Mouse (Mus musculus) monocyte, adult 2 months (primary cell): ENCODE measurements around the gene Chst1.

Experiments used
- DNase-seq, 2 experiments: peaks; one replicate each; pipeline ENCODE4 v3.0.0; 2022; ENCODE audit warnings: low spot score in 2 of 2, low read depth in 1 of 2

Chst1 gene

DNA sequence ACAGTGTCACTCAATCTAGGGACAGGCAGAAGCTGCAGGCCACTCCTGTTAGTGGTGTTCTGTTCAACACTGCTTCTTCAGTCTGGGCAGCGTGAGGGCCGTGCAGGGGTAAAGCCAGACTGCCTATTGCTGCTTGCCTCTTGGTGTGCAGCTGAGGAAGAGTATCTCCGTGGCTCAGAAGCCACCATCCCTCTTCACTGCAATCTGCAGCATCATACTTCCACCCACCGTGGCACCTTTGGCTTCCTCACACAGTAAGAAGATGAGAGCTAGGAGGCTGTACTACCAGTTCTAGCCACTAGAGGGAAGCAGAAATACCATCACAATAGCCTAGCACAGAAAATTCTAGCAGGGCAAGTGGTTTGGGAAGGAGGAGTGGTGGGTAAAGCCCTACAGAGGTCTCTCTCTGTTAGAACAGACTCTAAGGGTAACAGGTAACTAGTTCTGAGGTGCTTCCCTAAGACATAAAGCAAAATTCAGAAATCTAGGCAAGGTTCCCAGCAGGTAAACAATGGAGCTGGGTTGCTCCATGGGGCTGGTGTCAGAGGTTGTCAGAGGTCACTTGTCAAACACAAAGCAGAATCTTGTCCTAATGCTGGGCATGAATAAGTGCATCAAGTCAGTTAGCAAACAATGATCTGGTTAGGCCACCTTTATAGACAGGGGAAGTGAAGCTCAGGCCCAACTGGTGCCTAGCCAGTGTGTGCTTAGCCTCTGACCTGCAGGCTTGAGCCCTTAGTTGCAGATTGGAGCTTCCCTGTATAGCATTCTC is 9.5 kb downstream of the Chst1 start:
- DNase-seq = no peak

DNA sequence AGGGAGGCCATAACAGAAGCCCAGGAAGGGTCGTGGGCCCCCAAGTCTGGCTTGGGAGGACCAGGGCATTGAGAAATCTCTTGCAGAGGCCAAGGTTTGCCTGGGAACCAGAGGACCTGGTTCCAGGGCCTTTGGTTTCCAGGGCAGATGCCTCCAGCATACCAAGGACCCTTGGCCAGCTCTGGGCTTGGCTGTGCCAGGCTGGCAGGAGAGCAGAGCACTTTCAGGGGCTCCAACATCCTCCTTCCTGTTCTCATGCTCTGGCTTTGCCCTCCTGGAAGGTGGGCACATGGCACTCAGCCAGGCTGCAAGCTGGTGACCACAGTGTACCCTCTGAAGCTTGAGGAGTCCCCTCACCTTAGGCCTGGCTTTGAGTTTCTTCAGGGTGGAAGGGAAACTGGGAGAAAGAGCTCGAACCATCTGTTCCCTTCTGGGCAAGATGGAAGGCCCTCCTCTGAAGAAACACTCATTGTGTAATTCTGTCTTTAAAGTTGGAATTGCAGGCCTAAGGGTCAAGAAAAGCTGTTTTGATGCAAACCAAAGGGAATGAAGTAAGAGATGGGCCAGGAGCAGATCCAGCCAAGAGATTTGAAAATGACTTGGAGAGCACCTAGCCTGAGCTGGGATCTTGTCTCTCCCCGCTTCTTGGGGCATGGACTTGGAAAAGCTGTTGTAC is 10.3 kb downstream of the Chst1 start:
- DNase-seq = no peak

DNA sequence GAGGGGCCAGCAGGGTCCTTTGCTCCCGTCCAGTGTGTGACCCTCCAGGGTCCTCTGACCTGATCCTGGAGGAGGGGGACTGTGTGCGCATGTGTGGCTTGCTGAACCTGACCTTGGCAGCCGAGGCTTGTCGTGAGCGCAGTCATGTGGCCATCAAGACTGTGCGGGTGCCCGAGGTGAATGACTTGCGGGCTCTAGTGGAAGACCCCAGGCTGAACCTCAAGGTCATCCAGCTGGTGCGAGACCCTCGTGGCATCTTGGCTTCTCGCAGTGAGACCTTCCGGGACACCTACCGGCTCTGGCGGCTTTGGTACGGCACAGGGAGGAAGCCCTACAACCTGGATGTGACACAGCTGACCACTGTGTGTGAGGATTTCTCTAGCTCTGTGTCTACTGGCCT is 14.1 kb downstream of the Chst1 start:
- DNase-seq = no peak

DNA sequence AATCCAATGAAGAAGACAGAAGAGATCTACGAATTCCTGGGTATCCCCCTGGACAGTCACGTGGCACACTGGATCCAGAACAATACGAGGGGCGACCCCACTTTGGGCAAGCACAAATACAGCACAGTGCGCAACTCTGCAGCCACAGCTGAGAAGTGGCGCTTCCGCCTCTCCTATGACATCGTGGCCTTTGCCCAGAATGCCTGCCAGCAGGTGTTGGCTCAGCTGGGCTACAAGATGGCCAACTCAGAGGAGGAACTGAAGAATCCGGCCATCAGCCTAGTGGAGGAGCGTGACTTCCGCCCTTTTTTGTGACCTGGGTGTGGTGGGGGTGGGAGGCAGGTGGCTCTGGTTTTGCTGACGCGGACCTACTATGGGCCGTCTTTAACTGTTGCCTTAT is 14.6 kb downstream of the Chst1 start:
- no peak for DNase-seq

- DNase-seq = no peak
Measured at GRCm38 (mm10) chr2:92617077-92617756, 17.7 kb downstream of the Chst1 start.

DNA sequence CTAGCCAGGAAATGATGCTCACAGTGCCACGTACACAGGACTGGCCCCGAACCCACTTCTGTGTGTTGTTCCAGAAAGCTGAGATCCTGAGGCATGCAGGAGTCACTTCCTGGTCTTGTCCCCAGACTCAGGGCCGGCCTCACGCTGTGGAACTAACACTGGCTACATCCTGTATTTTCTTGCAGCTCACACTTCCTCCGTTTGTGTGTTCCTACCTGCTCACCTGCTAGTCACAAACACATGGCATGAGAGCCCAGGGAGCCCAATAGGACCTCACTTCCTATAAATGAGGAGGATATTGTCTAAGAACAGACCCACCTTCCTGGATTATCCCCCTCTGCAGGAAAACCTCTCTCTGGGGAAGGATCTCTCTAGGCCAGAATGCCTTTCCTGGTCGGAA is 18.5 kb downstream of the Chst1 start:
- DNase-seq = no peak

GRCm38 (mm10) chr2:92627633-92628032 is 28.1 kb downstream of the Chst1 start:
- DNase-seq = no peak

DNA sequence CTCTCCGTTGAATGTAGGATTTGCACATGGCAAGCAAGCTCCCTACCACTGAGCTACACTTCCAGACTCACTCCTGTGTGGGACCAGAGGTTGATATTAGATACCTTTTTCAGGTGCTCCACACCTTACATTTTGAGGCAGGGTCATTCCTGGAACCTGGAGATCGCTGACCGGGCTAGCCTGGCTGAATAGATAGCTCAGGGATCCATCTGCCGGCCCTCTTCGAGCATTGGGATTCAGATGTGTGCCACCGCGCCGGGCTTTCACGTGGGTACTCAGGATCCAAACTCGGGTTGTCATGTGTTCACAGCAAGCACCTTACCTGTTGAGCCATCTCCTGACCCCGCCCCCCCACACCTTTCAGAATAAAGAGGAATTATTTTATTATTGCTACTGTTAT is 31.3 kb downstream of the Chst1 start:
- DNase-seq = no peak

DNA sequence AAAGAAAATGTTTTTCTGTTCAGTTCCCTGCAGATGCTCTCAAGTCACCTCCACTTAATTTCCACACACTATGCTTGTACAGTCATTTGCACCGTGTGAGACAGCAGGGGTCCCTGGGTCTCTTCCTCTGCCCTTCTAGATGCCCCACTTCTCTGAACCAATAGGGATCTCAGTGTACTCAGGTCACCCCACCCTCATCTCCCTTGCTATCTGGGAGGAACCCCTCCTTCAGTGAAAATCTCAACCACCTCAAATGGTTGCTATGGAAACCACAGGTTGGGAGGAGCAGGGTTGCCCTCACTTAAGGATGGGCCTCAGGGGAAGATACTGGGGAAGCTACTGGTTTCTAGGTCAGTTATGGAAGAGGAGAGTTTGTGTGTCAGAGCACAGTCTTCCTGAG is 32.5 kb downstream of the Chst1 start:
- DNase-seq = no peak

- DNase-seq = no peak
Measured at GRCm38 (mm10) chr2:92640555-92640954, 41.0 kb downstream of the Chst1 start.

DNA sequence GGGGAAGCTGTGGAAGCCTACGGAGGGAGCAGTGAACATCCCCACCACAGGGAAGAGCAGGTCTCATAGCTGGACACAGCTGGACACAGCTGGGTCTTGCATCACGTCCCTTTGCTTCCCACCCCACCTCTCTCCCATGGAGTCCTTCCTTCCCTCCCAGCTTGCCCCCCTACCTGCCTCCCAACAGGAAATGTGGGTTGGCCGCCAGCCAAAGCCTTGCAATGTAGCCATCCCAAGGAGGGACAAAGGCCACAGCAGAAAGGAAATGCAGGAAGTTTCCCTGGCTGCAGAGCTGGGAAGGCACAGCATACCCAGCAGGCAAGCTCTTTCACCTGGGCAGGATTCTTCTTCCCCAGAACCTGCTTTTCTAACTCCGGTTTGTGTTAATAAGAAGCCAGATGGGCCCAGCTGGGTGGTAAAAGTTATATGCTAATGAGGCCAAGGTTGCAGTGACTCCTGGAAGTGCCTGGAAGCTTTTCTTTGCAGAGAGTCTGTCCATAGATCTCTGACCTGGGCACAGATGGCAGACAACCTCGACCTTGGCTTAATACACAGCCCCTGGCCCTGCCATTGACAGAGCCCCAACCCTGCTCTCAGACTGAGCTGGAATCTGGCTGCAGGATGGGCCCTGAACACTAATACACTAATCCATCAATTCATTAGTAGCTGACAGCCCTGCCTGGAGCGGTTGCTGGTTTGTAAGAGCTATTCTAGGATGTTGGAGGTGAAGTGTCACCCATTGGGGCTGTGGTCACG is 46.0 kb downstream of the Chst1 start:
- DNase-seq = no peak

DNA sequence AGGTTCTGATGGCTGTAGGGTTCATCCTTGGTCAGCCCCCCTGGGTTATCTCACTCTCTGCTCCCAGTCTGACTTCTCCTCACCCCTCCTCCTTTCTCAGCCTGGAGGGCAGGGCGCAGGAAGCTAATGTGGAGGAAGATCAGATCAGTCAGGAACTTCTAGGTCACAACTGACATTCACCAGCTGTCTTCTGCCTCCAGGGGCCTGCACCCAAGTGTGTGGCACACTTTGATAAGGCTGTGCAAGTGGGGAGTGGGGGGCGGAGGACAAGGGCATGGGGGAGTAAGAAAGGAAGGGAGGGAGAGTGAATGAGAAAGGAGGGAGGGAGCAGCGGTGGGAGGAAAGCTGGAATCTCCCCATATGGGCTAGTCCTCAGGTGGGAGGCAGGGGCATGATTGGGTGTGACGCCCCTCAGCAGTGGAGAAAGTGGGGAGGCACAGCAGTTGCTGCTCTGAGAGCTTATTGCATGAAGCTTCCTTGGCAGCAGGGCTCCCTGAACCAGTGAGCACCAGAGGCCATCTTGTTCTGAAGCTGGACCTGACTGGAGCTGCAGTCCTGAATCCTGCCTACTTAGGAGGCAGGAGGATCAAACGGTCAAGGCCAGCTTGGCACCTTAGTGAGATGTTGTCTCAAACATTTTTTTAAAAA is 49.8 kb downstream of the Chst1 start:
- DNase-seq = no peak

DNA sequence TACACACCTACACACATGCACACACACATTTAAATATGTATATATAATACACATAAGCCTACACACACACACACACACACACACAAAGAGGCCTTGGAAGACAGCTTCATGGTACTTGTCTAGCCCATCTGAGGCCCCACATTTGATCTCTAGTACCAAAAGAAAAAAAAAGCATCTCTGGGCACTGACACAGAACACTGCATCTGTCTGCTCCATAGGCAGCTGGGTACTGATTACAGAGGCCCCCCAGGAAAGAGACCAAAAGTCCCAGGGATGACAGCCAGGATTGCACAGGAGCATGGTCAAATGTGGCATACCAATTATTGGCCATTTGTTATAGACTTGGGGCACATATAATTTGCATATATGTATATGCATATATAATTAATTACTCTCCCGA is 50.9 kb downstream of the Chst1 start:
- DNase-seq = no peak

GRCm38 (mm10) chr2:92651294-92651816 is 51.8 kb downstream of the Chst1 start:
- no peak for DNase-seq

- no peak for DNase-seq
Measured at GRCm38 (mm10) chr2:92657189-92657588, 57.7 kb downstream of the Chst1 start.

- no peak for DNase-seq
Measured at GRCm38 (mm10) chr2:92658293-92659150, 59.0 kb downstream of the Chst1 start.

GRCm38 (mm10) chr2:92659491-92660035 is 60.1 kb downstream of the Chst1 start:
- no peak for DNase-seq

GRCm38 (mm10) chr2:92662534-92663068 is 63.1 kb downstream of the Chst1 start:
- no peak for DNase-seq
